Mouse (Mus musculus) hindbrain, embryonic 16.5 days (tissue): ENCODE measurements around the gene Elovl2. TPM values are rescaled to one million over a fixed set of nuclear protein-coding genes. Genes with fewer than 3 reads are reported as not detected.
"Not testable (repeated sequence)": the region's sequence is repeated elsewhere in the genome, so short reads cannot be mapped to it uniquely, and the experiment has no call there.

Source experiments
- ATAC-seq: fragments of 200-750 bp; cut with Nextera tagmentation; 2 replicates; pipeline ENCODE4 v1.8.0; 2017; ENCODE audit warnings: moderate TSS enrichment, moderate library complexity
- H3K27ac ChIP-seq: fragments of 300-500 bp; sonication (generic); 2 replicates; pipeline ENCODE4 v1.5.1; 2014; ENCODE audit warnings: low read depth, mild to moderate bottlenecking, control low read depth, low read length, moderate library complexity
- H3K27me3 ChIP-seq: fragments of 300-500 bp; sonication (generic); replicated peaks from 2 replicates; pipeline ENCODE4 v1.6.1; 2014; ENCODE audit warnings: low read length; ENCODE audit not compliant: control insufficient read depth, insufficient read depth
- H3K36me3 ChIP-seq: fragments of 300-500 bp; sonication (generic); 2 replicates; pipeline ENCODE4 v1.6.1; 2014; ENCODE audit warnings: mild to moderate bottlenecking, low read length, moderate library complexity, mixed read lengths; ENCODE audit not compliant: control insufficient read depth, insufficient read depth
- H3K4me1 ChIP-seq: fragments of 300-500 bp; sonication (generic); 2 replicates; pipeline ENCODE4 v1.6.1; 2014; ENCODE audit warnings: low read depth, low read length; ENCODE audit not compliant: control insufficient read depth, insufficient read depth
- H3K4me2 ChIP-seq: fragments of 300-500 bp; sonication (generic); 2 replicates; pipeline ENCODE4 v1.6.1; 2014; ENCODE audit warnings: mild to moderate bottlenecking, low read length, control low read depth, moderate library complexity
- H3K4me3 ChIP-seq: fragments of 300-500 bp; sonication (generic); 2 replicates; pipeline ENCODE4 v1.5.1; 2014; ENCODE audit warnings: mild to moderate bottlenecking, low read length, control low read depth, moderate library complexity
- H3K9ac ChIP-seq: fragments of 300-500 bp; sonication (generic); 2 replicates; pipeline ENCODE4 v1.6.1; 2014; ENCODE audit warnings: low read depth, mild to moderate bottlenecking, control low read depth, low read length, moderate library complexity
- H3K9me3 ChIP-seq: fragments of 300-500 bp; sonication (generic); 2 replicates; pipeline ENCODE4 v1.6.1; 2014; ENCODE audit warnings: mild to moderate bottlenecking, low read length, moderate library complexity; ENCODE audit not compliant: control insufficient read depth
- WGBS: fragments of 180-500 bp; shearing (Covaris S2); extraction: QIAGEN DNeasy Blood & Tissue Kit; methylation state at CpG from one replicate; pipeline ENCODE4 v1.1.7; 2014; 5-methylcytosine and 5-hydroxymethylcytosine counted together
- polyA plus RNA-seq: library from polyadenylated mRNA; unstranded; fragments of >200 nt; fragmentation: Nextera tagmentation; extraction: Ambion mirVana; gene quantifications from 2 replicates; pipeline ENCODE4 v1.2.1, GENCODE M21; 2015

Gene Elovl2
- polyA plus RNA-seq, 1 experiment from 2014 or later: 36.4 TPM

GRCm38 (mm10) chr13:41219687-41220303 is 410 bp downstream of the Elovl2 start:
- peak overlapping the region; percentile 62 for H3K4me2 ChIP-seq
- under 1% methylated on average over 24 of the region's 39 CpGs for WGBS
- no peaks in the 10 kb centered on the region for H3K27me3 ChIP-seq
- peaks cover 7% of the 10 kb centered on the region for H3K4me1 ChIP-seq
- H3K9ac ChIP-seq: peak overlapping the region; percentile 89
- no peaks in the 10 kb centered on the region for H3K36me3 ChIP-seq
- H3K4me3 ChIP-seq: peak overlapping the region; percentile 81
- H3K27ac ChIP-seq: peak overlapping the region; percentile 82
- peak; percentile 88 for ATAC-seq
- H3K9me3 ChIP-seq: peaks cover 5% of the 10 kb centered on the region

GRCm38 (mm10) chr13:41219056-41219455 is 1.1 kb downstream of the Elovl2 start:
- Histone ChIP-seq H3K9me3 (peaks cover 5% of the 10 kb centered on the region), H3K27me3 (no peaks in the 10 kb centered on the region), H3K4me2 (peak overlapping the region; percentile 62), H3K27ac (no peak overlapping the region), H3K9ac (no peak overlapping the region), H3K4me3 (peak overlapping the region; percentile 81), H3K4me1 (peaks cover 7% of the 10 kb centered on the region), H3K36me3 (no peaks in the 10 kb centered on the region)
- no peak for ATAC-seq
- 33% methylated on average over 1 of the region's 1 CpGs for WGBS

- Histone ChIP-seq H3K4me1 (peaks cover 7% of the 10 kb centered on the region), H3K36me3 (no peaks in the 10 kb centered on the region), H3K27ac (no peak overlapping the region), H3K4me2 (no peak overlapping the region), H3K4me3 (no peak overlapping the region), H3K9me3 (peaks cover 5% of the 10 kb centered on the region), H3K27me3 (no peaks in the 10 kb centered on the region), H3K9ac (no peak overlapping the region)
- WGBS: 78% methylated on average over 3 of the region's 3 CpGs
- no peak for ATAC-seq
Observed at GRCm38 (mm10) chr13:41216236-41216635, 4.0 kb downstream of the Elovl2 start.

- H3K9me3 ChIP-seq: peaks cover 2% of the 10 kb centered on the region
- 89% methylated on average over 6 of the region's 6 CpGs for WGBS
- no peak for ATAC-seq
- H3K27ac ChIP-seq: no peak overlapping the region
- no peaks in the 10 kb centered on the region for H3K36me3 ChIP-seq
- no peaks in the 10 kb centered on the region for H3K27me3 ChIP-seq
- no peak overlapping the region for H3K4me3 ChIP-seq
- no peak overlapping the region for H3K9ac ChIP-seq
- peaks cover 7% of the 10 kb centered on the region for H3K4me1 ChIP-seq
- no peak overlapping the region for H3K4me2 ChIP-seq
Observed at GRCm38 (mm10) chr13:41215669-41216068, 4.5 kb downstream of the Elovl2 start.

GRCm38 (mm10) chr13:41212558-41213322 is 7.5 kb downstream of the Elovl2 start:
- no peak for ATAC-seq
- no peaks in the 10 kb centered on the region for H3K36me3 ChIP-seq
- no peak overlapping the region for H3K9ac ChIP-seq
- no peak overlapping the region for H3K27ac ChIP-seq
- no peak overlapping the region for H3K4me3 ChIP-seq
- no peaks in the 10 kb centered on the region for H3K27me3 ChIP-seq
- 74% methylated on average over 6 of the region's 6 CpGs for WGBS
- no peaks in the 10 kb centered on the region for H3K9me3 ChIP-seq
- no peaks in the 10 kb centered on the region for H3K4me1 ChIP-seq
- H3K4me2 ChIP-seq: no peak overlapping the region

GRCm38 (mm10) chr13:41211276-41211675 is 8.9 kb downstream of the Elovl2 start:
- no peaks in the 10 kb centered on the region for H3K27me3 ChIP-seq
- no peaks in the 10 kb centered on the region for H3K9me3 ChIP-seq
- no peaks in the 10 kb centered on the region for H3K4me1 ChIP-seq
- no peak overlapping the region for H3K4me3 ChIP-seq
- H3K4me2 ChIP-seq: no peak overlapping the region
- no peaks in the 10 kb centered on the region for H3K36me3 ChIP-seq
- H3K9ac ChIP-seq: no peak overlapping the region
- H3K27ac ChIP-seq: no peak overlapping the region
- 81% methylated on average over 4 of the region's 4 CpGs for WGBS
- ATAC-seq: no peak

GRCm38 (mm10) chr13:41206241-41206640 is 14.0 kb downstream of the Elovl2 start:
- 92% methylated on average over 5 of the region's 5 CpGs for WGBS
- H3K27me3 ChIP-seq: no peaks in the 10 kb centered on the region
- ATAC-seq: no peak

GRCm38 (mm10) chr13:41205568-41205967 is 14.6 kb downstream of the Elovl2 start:
- not testable (repeated sequence) for H3K9me3 ChIP-seq, H3K9ac ChIP-seq, H3K27me3 ChIP-seq, H3K4me1 ChIP-seq, H3K36me3 ChIP-seq, H3K4me2 ChIP-seq, H3K4me3 ChIP-seq, ATAC-seq, H3K27ac ChIP-seq

More at GRCm38 (mm10) chr13:41206241-41206640, 14.0 kb downstream of the Elovl2 start:
- no peaks in the 10 kb centered on the region for H3K9me3 ChIP-seq
- peaks cover 4% of the 10 kb centered on the region for H3K4me1 ChIP-seq
- H3K27ac ChIP-seq: no peak overlapping the region
- H3K4me2 ChIP-seq: no peak overlapping the region
- H3K36me3 ChIP-seq: no peaks in the 10 kb centered on the region
- no peak overlapping the region for H3K4me3 ChIP-seq
- H3K9ac ChIP-seq: no peak overlapping the region

- no peak for ATAC-seq
- Histone ChIP-seq H3K36me3 (no peaks in the 10 kb centered on the region), H3K27me3 (no peaks in the 10 kb centered on the region), H3K4me1 (peaks cover 4% of the 10 kb centered on the region), H3K9me3 (no peaks in the 10 kb centered on the region), H3K27ac (no peak overlapping the region), H3K9ac (no peak overlapping the region), H3K4me2 (no peak overlapping the region), H3K4me3 (no peak overlapping the region)
- WGBS: 44% methylated on average over 9 of the region's 9 CpGs
Observed at GRCm38 (mm10) chr13:41203691-41204090, 16.5 kb downstream of the Elovl2 start.
